Mouse (Mus musculus): Measurements from ENCODE around the gene Ptp4a2.
A peak's percentile ranks its signal among the peaks of the same experiment; 100 is the strongest.
"Not testable (repeated sequence)": the region's sequence is repeated elsewhere in the genome, so short reads cannot be mapped to it uniquely, and the experiment has no call there.

Ptp4a2 gene

DNA sequence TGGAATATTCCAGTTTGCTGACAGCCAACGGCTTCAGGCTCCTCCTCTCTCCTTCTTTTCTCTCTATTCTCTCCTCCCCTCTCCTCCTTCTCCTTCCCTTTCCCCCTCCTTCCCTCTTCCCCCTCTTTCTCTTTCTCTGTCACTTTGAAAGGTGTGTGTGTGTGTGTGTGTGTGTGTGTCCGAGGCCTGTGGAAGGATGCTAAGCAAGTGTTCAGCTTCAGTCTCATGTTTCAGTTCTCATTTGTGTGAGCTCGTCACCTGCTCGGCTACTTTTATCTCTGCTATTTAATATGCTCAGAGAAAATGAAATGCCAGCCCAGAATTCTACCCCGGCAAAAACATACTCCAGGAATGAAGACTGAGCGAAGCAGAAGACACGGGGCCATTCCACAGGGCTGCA lies 69.6 kb downstream of the Ptp4a2 start:
- DNase-seq (ENCODE audit: extremely low read depth, low read depth, low spot score): no peak

DNA sequence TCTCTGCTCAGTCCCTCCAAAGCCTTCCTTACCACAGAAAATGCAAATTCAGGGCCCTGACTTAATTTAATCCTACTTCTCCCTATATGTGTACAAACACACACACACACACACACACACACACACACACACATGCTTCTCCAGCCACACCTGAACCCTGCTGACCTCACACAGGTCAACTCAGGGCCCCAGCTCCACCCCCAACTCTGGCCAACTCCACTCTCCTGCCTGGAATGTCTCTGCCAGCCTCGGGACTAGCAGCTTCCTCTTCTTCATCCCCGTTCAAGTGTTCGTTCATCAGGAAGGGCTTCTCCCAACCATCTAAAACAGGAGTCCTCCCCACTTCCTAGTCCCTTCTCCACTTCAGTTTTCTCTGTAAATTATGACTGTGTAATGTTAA lies 70.6 kb downstream of the Ptp4a2 start:
- DNase-seq (ENCODE audit: extremely low read depth, low read depth, low spot score): no peak

DNA sequence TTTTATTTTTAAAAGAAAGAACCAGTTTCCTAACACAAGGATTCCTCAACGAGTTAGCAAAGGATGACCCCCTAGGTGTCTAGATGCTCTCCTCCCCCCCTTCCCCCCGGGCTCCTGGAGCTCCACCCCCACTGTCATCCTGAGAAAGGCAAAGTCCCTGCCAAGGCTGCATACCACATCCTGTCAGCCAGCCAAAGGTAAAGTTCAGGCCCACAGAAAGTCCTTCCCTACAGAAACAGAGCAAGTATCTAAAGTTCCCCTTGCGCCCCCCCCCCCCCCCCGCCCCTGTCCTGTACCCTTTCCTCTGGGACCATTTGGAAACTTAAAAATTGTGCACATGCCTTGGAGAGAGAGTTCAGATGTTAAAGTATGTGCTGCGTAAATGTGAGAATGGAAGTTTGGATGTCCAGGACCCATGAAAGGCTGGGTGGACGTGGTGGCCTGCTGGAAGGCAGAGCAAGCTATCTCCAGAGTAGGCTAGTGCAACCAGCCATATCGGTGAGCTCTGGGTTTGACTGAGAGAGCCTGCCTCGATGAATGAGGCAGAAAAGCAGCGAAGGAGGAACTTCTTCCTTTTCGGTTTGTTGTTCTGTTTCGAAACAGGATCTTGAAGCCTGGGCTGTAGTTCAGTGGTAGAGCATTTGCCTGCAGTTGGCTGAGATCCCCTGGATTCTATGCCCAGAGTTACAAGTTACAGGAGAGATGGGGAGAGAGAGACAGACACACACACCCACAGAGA lies 71.7 kb downstream of the Ptp4a2 start:
- peak; percentile 59 for DNase-seq (ENCODE audit: extremely low read depth, low read depth, low spot score)

DNA sequence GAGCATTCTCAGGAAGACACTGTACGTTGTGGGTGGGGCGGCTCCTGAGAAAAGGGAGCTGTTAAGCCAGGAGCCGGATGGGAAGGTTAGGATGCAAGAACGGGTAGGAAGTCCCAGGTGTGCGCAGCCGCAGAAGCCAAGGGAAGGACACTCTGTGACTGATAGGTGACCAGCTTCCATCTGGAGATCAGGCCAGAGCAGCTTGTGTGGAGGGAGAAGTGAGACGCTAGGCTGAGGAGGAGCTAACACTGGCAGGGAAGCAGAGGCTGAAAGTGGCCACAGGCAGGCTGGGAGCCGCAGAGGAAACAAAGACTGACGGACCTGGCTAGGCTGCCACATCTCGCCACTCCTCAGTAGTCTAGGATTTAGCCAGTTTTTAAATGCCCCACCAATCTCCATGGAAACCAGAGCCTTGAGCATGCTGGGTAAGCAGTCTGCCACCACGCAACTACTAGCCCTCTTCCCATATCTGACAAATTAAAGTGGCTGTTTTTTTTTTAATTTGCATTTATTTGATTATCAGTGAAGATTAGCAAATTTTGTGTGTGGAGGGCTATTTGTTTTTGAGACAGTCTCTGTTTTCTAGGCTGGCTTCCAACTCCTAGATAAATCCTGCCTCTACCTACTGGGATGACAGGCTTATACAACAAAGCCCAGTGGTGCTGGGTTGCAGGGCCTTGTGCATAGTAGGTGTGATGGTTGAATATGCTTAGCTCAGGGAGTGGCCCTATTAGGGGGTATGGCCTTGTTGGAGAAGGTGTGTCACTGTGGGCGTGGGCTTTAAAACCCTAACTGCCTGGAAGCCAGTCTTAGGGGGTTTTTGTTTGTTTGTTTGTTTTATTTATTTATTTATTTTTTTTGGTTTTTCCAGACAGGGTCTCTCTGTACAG lies 73.3 kb downstream of the Ptp4a2 start:
- DNase-seq (ENCODE audit: extremely low read depth, low read depth, low spot score): no peak

DNA sequence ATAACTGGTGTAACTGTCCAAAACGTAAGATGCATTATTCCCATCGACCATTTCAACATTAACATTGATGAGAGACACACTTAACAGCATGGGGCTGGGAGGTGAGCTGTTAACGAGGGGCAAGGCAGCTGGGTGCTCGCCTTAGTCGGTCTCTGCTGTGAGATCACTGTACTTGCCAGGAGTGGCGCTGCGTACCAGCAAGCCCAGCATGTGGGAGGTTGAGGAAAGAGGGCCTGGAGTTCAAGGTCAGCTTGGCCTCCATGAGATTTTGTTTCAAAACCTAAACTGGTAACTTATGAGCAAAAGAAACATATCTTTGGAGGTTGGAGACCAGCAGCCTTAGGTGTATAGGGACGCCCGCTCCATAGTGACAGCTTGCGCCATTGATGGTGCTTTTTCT lies 78.6 kb downstream of the Ptp4a2 start:
- DNase-seq (ENCODE audit: extremely low read depth, low read depth, low spot score): no peak

DNA sequence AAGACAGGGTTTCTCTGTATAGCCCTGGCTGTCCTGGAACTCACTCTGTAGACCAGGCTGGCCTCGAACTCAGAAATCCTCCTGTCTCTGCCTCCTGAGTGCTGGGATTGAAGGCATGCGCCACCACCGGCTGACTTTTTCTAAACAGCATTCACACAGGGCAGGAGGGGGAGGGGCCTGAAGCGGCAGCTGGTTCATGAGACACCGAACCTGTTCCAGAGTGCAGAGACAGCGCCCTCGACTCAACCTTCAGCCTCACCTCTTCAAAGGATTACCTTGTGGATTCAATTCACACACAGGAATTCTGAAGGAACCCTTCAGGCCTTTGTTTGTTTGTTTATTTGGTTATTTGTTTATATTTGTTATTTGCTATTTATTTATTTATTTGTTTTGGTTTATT lies 79.1 kb downstream of the Ptp4a2 start:
- no peak for DNase-seq (ENCODE audit: extremely low read depth, low read depth, low spot score)

DNA sequence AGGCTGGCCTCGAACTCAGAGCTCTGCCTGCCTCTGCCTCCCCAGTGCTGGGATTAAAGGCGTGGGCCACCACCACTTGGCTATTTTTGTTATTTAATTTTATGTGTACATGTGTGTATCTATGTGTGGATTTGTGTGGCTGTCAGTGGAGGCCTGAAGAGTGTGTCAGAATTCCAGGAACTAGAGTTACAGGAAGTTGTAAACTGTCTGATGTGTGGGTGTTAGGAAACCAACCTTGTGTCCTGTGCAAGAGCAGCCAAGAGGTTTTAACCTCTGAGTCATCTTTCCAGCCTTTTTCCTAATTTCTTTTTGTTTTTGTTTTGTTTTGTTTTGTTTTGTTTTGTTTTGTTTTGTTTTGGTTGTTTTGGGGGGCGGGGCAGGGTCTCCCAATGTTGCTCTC lies 83.8 kb downstream of the Ptp4a2 start:
- peak; percentile 49 for DNase-seq (ENCODE audit: extremely low read depth, low read depth, low spot score)

DNA sequence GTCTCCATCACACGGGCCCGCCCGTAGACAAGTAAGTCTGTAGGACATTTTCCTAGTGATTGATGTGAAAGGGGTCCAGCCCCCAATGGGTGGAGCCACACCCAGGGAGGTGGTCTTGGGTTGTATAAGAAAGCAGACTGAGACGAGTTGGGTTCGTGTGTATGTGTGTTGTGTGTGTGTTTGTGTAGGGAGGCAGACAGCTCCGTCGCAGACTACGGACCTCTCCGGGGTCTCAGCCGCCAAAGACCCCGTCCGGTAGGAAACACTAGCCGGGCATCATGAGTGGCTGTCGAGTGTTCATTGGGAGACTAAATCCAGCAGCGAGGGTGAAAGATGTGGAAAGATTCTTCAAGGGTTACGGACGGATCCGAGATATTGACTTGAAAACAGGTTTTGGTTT lies 87.8 kb downstream of the Ptp4a2 start:
- DNase-seq (ENCODE audit: extremely low read depth, low read depth, low spot score): not testable (repeated sequence)

All from fat pad, adult 2 months (tissue).